Mouse (Mus musculus) cerebral cortex, adult 2 months (tissue): ENCODE measurements around the gene Ptprn.

ENCODE experiments used
- WGBS: fragments of 180-500 bp; shearing (Covaris S2); methylation state at CpG from one replicate; pipeline ENCODE4 v1.1.7; 2018; 5-methylcytosine and 5-hydroxymethylcytosine counted together

The Ptprn gene

GRCm38 (mm10) chr1:75251112-75251970 is 13.0 kb downstream of the Ptprn start:
- 10% methylated on average over 21 of the region's 22 CpGs for WGBS

DNA sequence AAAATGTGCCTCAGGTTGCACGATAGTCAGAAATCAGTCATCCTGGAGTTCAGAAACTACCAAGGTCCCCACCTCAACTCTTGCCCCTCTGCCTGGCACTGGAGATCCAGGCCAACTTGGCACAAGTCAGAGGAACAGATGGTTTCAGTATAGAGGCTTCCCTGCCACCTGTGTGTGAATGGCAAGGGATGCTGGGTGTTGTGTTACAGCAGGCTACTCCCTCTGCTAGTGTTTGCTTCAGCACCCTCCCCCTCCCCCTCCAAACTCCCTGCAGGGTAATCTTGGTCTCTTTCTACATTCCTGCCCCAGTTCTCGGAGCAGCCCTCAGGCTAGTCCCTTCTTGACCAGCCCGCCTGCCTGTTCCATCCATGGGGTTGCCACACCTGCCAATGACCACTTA is 13.8 kb downstream of the Ptprn start:
- WGBS: 68% methylated on average over 3 of the region's 3 CpGs

- WGBS: 39% methylated on average over 9 of the region's 9 CpGs
Measured at GRCm38 (mm10) chr1:75248041-75248772, 16.1 kb downstream of the Ptprn start.

GRCm38 (mm10) chr1:75247071-75247930 is 17.0 kb downstream of the Ptprn start:
- 70% methylated on average over 16 of the region's 16 CpGs for WGBS

DNA sequence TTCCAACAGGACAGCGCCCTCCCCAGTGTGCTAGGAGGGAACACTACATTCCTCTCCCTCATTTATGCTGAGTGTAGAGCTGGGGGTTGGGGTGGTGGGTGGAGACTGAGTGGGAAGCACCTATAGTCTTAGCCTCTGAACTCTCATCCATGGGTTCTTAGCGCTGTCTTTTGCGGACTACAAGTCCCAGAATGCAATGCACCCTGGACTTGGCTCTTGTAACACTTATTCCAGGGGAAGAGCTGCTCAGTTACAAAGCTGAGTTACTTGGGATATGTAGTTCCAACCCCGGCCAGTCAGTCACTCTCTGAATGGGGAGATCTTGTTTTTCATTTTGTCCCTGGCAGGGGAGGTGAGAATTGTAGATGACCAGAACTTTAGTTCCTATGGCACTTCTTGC is 19.5 kb downstream of the Ptprn start:
- 20% methylated on average over 4 of the region's 4 CpGs for WGBS

DNA sequence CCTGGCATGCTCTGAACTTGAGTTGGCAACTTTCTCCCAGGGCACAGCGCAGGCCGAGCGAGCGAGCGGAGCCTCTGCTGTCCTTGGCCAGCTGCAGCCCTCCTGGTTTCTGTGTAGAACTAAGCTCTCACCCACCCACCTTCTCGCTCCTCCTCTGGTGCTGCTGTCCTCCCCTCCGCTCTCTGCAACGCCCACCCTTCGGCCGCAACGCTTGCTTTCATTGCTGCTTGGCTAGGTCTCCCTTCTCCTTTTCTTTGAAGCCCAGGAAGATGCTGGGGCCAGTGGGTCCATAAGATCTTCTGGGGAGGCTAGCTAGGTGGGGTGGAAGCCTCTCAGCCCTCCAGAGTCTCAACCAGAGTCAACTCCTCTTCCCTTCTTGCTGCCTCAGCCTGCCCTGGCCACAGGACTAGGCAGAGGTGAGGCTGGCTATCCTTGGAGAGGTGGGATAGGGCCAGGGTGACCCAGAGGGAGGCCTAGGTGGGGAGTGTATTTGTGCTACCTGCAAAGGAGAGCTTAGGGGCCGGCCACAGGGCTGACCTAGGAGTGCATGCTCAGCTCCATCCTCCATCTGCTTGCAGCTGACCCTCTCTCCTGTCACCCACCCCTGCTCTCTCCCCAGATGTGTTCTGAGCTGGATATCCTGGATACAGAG is 20.0 kb downstream of the Ptprn start:
- WGBS: 58% methylated on average over 12 of the region's 12 CpGs

- 85% methylated on average over 14 of the region's 14 CpGs for WGBS
Measured at GRCm38 (mm10) chr1:75243411-75243810, 20.9 kb downstream of the Ptprn start.

GRCm38 (mm10) chr1:75239591-75239990 is 24.7 kb downstream of the Ptprn start:
- WGBS: 52% methylated on average over 10 of the region's 10 CpGs

GRCm38 (mm10) chr1:75236117-75237050 is 27.9 kb downstream of the Ptprn start, which contains the start of gene Dnajb2:
Dnajb2 (plus strand) TSS chr1:75236406.
- under 1% methylated on average over 64 of the region's 64 CpGs for WGBS

- WGBS: 1% methylated on average over 8 of the region's 8 CpGs
Measured at GRCm38 (mm10) chr1:75234606-75235005, 29.7 kb downstream of the Ptprn start.

- WGBS: 70% methylated on average over 4 of the region's 4 CpGs
Measured at GRCm38 (mm10) chr1:75232489-75232888, 31.8 kb downstream of the Ptprn start.

- WGBS: 74% methylated on average over 5 of the region's 5 CpGs
Measured at GRCm38 (mm10) chr1:75231664-75232152, 32.6 kb downstream of the Ptprn start, which contains the start of gene A630095N17Rik. A630095N17Rik (minus strand) TSS chr1:75232102.

DNA sequence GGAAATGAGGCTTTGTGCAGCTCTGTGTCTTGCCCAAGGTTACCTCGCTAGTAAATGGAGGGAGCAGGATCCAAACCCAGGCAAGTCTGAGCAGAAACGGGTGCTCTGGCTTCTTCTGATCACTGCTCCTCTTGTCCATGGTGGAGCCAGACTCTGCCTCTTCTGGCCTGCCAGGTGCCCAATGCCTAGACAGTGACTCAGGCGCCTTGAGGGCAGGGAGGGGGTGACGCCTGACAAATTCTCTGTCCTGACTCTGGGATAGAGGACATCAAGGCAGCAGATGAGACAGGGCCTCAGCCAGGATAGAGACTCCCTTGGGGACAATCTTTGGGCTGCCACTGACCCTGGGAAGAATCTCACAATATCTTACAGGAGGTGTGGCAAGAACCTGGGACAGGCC is 33.1 kb downstream of the Ptprn start:
- 58% methylated on average over 4 of the region's 4 CpGs for WGBS

DNA sequence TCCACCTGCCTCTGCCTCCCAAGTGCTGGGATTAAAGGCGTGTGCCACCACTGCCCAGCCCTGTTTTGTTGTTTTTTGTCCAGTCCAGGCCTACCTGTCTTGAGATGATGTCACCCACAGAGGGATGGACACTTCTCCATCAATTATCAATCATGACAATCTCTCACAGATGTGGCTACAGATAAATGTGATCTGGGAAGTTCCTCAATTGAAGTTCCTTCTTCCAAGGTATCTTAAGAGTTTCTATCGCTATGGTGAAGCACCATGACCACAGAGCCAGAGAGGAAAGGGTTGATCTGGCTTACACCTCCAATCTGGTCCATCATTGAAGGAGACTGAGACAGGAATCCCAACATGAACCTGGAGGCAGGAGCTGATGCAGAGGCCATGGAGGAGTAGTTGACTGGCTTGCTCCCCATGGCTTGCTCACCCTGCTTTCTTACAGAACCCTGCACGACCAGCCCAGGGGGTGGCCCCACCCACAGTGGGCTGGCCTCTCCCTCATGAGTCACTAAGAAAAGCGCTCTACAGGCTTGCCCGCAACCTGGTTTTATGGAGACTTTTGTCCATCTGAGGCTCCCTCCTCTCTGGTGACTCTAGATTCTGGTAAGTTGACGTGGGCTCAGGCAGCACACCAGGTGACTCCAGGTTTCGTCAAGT is 33.8 kb downstream of the Ptprn start:
- 61% methylated on average over 7 of the region's 7 CpGs for WGBS

DNA sequence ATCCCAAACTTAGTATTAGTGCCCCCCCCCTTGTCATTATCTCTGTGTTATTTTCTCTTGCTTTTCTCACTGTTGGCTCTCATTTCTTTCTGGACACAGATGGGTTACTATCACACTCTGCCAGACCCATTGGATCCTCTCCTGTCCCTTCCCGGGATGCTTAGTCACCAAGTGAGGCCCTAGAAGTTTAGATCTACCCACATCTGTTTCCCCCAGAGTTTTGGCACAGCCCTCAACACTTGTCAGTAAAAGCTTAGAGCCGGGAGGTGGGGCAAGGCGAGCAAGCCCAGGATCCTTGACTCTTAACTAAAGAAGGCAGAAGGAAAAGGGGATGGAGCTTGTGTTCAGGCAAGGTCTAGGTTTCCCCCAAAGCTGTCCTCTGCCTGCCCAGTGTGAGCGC is 35.1 kb downstream of the Ptprn start:
- WGBS: 63% methylated on average over 4 of the region's 4 CpGs

- 64% methylated on average over 1 of the region's 1 CpGs for WGBS
Measured at GRCm38 (mm10) chr1:75227653-75228052, 36.6 kb downstream of the Ptprn start.

DNA sequence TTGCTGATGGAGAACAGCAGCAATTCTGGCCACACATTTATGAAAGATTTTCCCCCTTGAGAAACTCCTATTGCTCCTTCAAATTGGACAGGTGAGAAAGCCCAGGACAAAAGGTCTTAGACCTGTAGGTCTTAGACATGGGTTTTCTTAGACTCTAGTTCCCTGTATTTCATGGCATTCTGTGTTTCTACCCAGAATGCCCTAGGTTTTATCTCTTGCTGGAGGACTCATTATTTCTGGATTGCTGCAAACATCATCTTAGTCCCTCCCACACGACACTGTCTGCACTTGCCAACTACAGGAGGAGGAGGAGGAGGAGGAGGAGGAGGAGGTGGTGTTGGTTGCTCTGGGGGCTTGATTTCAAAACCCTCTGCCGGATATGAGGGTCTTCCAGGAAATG is 38.2 kb downstream of the Ptprn start:
- 45% methylated on average over 2 of the region's 2 CpGs for WGBS

- WGBS: 40% methylated on average over 3 of the region's 3 CpGs
Measured at GRCm38 (mm10) chr1:75225473-75225872, 38.8 kb downstream of the Ptprn start.

DNA sequence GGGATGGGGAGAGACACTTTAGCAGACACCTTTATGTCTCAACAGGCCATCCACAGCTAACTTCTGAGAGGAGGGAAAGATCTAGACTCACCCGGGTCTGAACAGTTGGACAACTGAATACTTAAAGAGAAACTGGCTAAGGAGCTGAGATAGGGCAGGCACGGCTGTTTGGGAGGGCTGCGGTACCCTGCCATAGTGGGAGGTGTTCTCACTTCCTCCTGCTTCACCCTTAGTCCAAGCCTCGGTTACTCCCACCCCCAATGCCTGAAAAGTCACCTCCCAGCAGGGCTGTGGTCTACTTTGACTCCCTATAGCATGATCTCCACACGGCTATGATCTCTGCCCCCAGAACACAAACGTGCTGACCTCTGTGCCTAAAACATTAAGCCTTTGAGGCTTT is 40.8 kb downstream of the Ptprn start:
- WGBS: 65% methylated on average over 6 of the region's 6 CpGs
